Mouse (Mus musculus) heart, embryonic 10.5 days (tissue): ENCODE results near the gene Tusc2. TPM values are rescaled to one million over a fixed set of nuclear protein-coding genes. Genes with fewer than 3 reads are reported as not detected.
"Not testable (repeated sequence)": the region's sequence is repeated elsewhere in the genome, so short reads cannot be mapped to it uniquely, and the experiment has no call there.

ENCODE experiments used
- DNase-seq: peaks from one replicate; pipeline ENCODE4 v3.0.0-alpha.2; 2017; ENCODE audit warnings: low spot score
- H3K27ac ChIP-seq: fragments of 300-500 bp; sonication (generic); 2 replicates; pipeline ENCODE4 v1.5.1; 2016; ENCODE audit warnings: mild to moderate bottlenecking
- H3K27me3 ChIP-seq: fragments of 300-500 bp; sonication (generic); 2 replicates; pipeline ENCODE4 v1.6.1; 2016; ENCODE audit warnings: mild to moderate bottlenecking; ENCODE audit not compliant: poor library complexity, insufficient read depth, severe bottlenecking
- H3K36me3 ChIP-seq: fragments of 300-500 bp; sonication (generic); 2 replicates; pipeline ENCODE4 v1.6.1; 2016; ENCODE audit warnings: mild to moderate bottlenecking, moderate library complexity
- H3K4me1 ChIP-seq: fragments of 300-500 bp; sonication (generic); 2 replicates; pipeline ENCODE4 v1.6.1; 2016; ENCODE audit warnings: mild to moderate bottlenecking
- H3K4me3 ChIP-seq: fragments of 300-500 bp; sonication (generic); 2 replicates; pipeline ENCODE4 v1.5.1; 2016; ENCODE audit warnings: mild to moderate bottlenecking, moderate library complexity
- H3K9me3 ChIP-seq: fragments of 300-500 bp; sonication (generic); 2 replicates; pipeline ENCODE4 v1.6.1; 2016; ENCODE audit warnings: mild to moderate bottlenecking, moderate library complexity
- WGBS: fragments of 180-500 bp; shearing (Covaris S2); methylation state at CpG from one replicate; pipeline ENCODE4 v1.1.7; 2016; 5-methylcytosine and 5-hydroxymethylcytosine counted together
- polyA plus RNA-seq: library from polyadenylated mRNA; unstranded; fragments of >200 nt; fragmentation: Nextera tagmentation; extraction: Ambion mirVana; gene quantifications from 2 replicates; pipeline ENCODE4 v1.2.1, GENCODE M21; 2016

The Tusc2 gene
- polyA plus RNA-seq, 1 experiment from 2014 or later: 70.0 TPM

GRCm38 (mm10) chr9:107565556-107565955 lies 2.5 kb downstream of the Tusc2 start:
- not testable (repeated sequence) for H3K27me3 ChIP-seq, H3K9me3 ChIP-seq, DNase-seq, H3K4me3 ChIP-seq
- peaks cover 57% of the 10 kb centered on the region for H3K4me1 ChIP-seq
- peak overlapping the region; percentile 44; the same call in 1 of the 2 replicates for H3K27ac ChIP-seq
- WGBS: 47% methylated on average over 5 of the region's 5 CpGs
- peaks cover 37% of the 10 kb centered on the region for H3K36me3 ChIP-seq

GRCm38 (mm10) chr9:107566041-107566709 lies 3.1 kb downstream of the Tusc2 start:
- no peaks in the 10 kb centered on the region for H3K9me3 ChIP-seq
- 54% methylated on average over 15 of the region's 15 CpGs for WGBS
- peak overlapping the region; percentile 97 for H3K27ac ChIP-seq
- H3K4me3 ChIP-seq: peak overlapping the region; percentile 81; the same call in 1 of the 2 replicates
- peaks cover 37% of the 10 kb centered on the region for H3K36me3 ChIP-seq
- DNase-seq: no peak
- H3K27me3 ChIP-seq: no peaks in the 10 kb centered on the region
- peaks cover 63% of the 10 kb centered on the region for H3K4me1 ChIP-seq

GRCm38 (mm10) chr9:107566855-107567254 lies 3.8 kb downstream of the Tusc2 start:
- WGBS: 49% methylated on average over 3 of the region's 3 CpGs
- DNase-seq: no peak
- no peaks in the 10 kb centered on the region for H3K27me3 ChIP-seq
- H3K27ac ChIP-seq: peak overlapping the region; percentile 97
- H3K9me3 ChIP-seq: no peaks in the 10 kb centered on the region
- H3K4me1 ChIP-seq: peaks cover 70% of the 10 kb centered on the region
- peak overlapping the region; percentile 81 for H3K4me3 ChIP-seq
- H3K36me3 ChIP-seq: peaks cover 37% of the 10 kb centered on the region

GRCm38 (mm10) chr9:107567702-107568319 lies 4.8 kb downstream of the Tusc2 start, which contains the start of gene Hyal2:
Gene Hyal2 (plus strand): TSS chr9:107567945.
- DNase-seq: no peak
- peaks cover 75% of the 10 kb centered on the region for H3K4me1 ChIP-seq
- 6% methylated on average over 18 of the region's 18 CpGs for WGBS
- H3K27me3 ChIP-seq: no peaks in the 10 kb centered on the region
- H3K4me3 ChIP-seq: peak within 1 kb of the TSS; percentile 81
- H3K27ac ChIP-seq: peak within 1 kb of the TSS; percentile 97
- H3K9me3 ChIP-seq: no peaks in the 10 kb centered on the region
- peaks cover 41% of the 10 kb centered on the region for H3K36me3 ChIP-seq

GRCm38 (mm10) chr9:107568331-107569261 lies 5.5 kb downstream of the Tusc2 start:
- H3K36me3 ChIP-seq: peaks cover 48% of the 10 kb centered on the region
- no peaks in the 10 kb centered on the region for H3K27me3 ChIP-seq
- peaks cover 73% of the 10 kb centered on the region for H3K4me1 ChIP-seq
- peak; percentile 94 for DNase-seq
- H3K9me3 ChIP-seq: no peaks in the 10 kb centered on the region
- WGBS: under 1% methylated on average over 41 of the region's 41 CpGs
- peak overlapping the region; percentile 97 for H3K27ac ChIP-seq
- H3K4me3 ChIP-seq: peak overlapping the region; percentile 81

GRCm38 (mm10) chr9:107569270-107569669 lies 6.2 kb downstream of the Tusc2 start:
- under 1% methylated on average over 23 of the region's 23 CpGs for WGBS
- Histone ChIP-seq H3K9me3 (no peaks in the 10 kb centered on the region), H3K4me3 (peak overlapping the region; percentile 81), H3K27ac (peak overlapping the region; percentile 97), H3K27me3 (no peaks in the 10 kb centered on the region), H3K4me1 (peaks cover 66% of the 10 kb centered on the region), H3K36me3 (peaks cover 51% of the 10 kb centered on the region)
- no peak for DNase-seq

GRCm38 (mm10) chr9:107570016-107570415 lies 7.0 kb downstream of the Tusc2 start:
- Histone ChIP-seq H3K4me3 (peak overlapping the region; percentile 81), H3K27me3 (no peaks in the 10 kb centered on the region), H3K27ac (peak overlapping the region; percentile 97), H3K4me1 (peaks cover 64% of the 10 kb centered on the region), H3K36me3 (peaks cover 51% of the 10 kb centered on the region), H3K9me3 (no peaks in the 10 kb centered on the region)
- no peak for DNase-seq
- WGBS: 53% methylated on average over 13 of the region's 13 CpGs

- WGBS: 60% methylated on average over 21 of the region's 21 CpGs
- peak; percentile 84 for DNase-seq
- Histone ChIP-seq H3K4me3 (peak overlapping the region; percentile 81), H3K9me3 (no peaks in the 10 kb centered on the region), H3K4me1 (peaks cover 62% of the 10 kb centered on the region), H3K27ac (peak overlapping the region; percentile 97; the same call in 1 of the 2 replicates), H3K36me3 (peaks cover 44% of the 10 kb centered on the region), H3K27me3 (no peaks in the 10 kb centered on the region)
These were observed 7.8 kb downstream of the Tusc2 start for GRCm38 (mm10) chr9:107570845-107571244.

- Histone ChIP-seq H3K36me3 (peaks cover 44% of the 10 kb centered on the region), H3K4me1 (peaks cover 60% of the 10 kb centered on the region), H3K27ac (peak overlapping the region; percentile 97; the same call in 1 of the 2 replicates), H3K4me3 (peak overlapping the region; percentile 81), H3K27me3 (no peaks in the 10 kb centered on the region), H3K9me3 (no peaks in the 10 kb centered on the region)
- 88% methylated on average over 22 of the region's 22 CpGs for WGBS
- no peak for DNase-seq
These were observed 8.7 kb downstream of the Tusc2 start for GRCm38 (mm10) chr9:107571534-107572326.

GRCm38 (mm10) chr9:107572327-107572662 lies 9.2 kb downstream of the Tusc2 start:
- Histone ChIP-seq H3K36me3 (peaks cover 44% of the 10 kb centered on the region), H3K9me3 (no peaks in the 10 kb centered on the region), H3K4me1 (peaks cover 60% of the 10 kb centered on the region), H3K4me3 (no peak overlapping the region), H3K27me3 (no peaks in the 10 kb centered on the region), H3K27ac (no peak overlapping the region)
- 98% methylated on average over 2 of the region's 2 CpGs for WGBS
- DNase-seq: no peak

- H3K27ac ChIP-seq, H3K9me3 ChIP-seq, H3K4me3 ChIP-seq, H3K27me3 ChIP-seq, DNase-seq: not testable (repeated sequence)
- Histone ChIP-seq H3K36me3 (peaks cover 44% of the 10 kb centered on the region), H3K4me1 (peaks cover 61% of the 10 kb centered on the region)
- 79% methylated on average over 6 of the region's 6 CpGs for WGBS
These were observed 10.7 kb downstream of the Tusc2 start for GRCm38 (mm10) chr9:107573774-107574173.
